Comparison of ENCODE assay signal across 8 mouse cellular contexts in the genomic region with DNA sequence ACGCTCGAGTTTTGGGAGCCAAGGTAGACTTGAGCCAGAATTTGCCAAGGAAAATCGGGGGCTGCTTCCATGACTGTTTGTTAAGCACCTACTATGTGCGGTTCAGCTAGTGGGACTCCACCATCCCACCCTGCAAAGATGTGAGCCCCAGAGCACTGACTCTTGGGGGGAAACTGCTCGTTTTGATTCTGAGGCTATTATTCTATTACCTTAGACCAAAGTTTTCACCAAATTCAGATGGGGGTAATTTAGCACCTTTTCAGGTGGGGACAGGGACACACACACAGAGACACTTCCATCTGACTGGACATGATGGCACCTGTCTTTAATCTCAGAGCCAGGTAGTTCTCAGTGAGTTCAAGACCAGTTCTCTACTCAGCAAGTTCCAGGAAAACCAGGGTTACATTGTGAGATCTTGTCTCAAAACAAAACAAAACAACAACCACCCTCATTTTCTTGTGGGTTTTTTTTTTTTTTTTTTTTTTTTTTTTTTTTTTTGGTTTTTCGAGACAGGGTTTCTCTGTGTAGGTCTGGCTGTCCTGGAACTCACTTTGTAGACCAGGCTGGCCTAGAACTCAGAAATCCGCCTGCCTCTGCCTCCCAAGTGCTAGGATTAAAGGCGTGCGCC. TPM values are rescaled to one million over a fixed set of nuclear protein-coding genes. Genes with fewer than 3 reads are reported as not detected.
DNase-seq lines count a peak whose midpoint lies in the region; ATAC-seq and TF ChIP-seq lines count a peak whose summit lies in the region.

No protein-coding gene starts in this region.

- H3K27me3 ChIP-seq in embryonic facial prominence, embryonic 11.5 days (ENCODE audit: control insufficient read depth, insufficient read depth, low read length): peaks cover 24% of the 10 kb centered on the region
- H3K27me3 ChIP-seq in midbrain, postnatal 0 days (ENCODE audit: insufficient read depth, low read length): peaks cover 4% of the 10 kb centered on the region; the same call in 1 of the 2 replicates

- no peak for ATAC-seq in embryonic facial prominence, embryonic 11.5 days (replicated peaks; ENCODE audit: insufficient number of reproducible peaks, low FRiP score, low TSS enrichment, low read depth)
- ATAC-seq in midbrain, postnatal 0 days (ENCODE audit: low FRiP score): no peak

- H3K27ac ChIP-seq in layer of hippocampus, adult 2 months: peak overlapping the region; percentile 95
- no peak overlapping the region for H3K27ac ChIP-seq in embryonic facial prominence, embryonic 11.5 days (replicated peaks; ENCODE audit: low read depth, low read length)
- H3K27ac ChIP-seq in midbrain, postnatal 0 days (ENCODE audit: low read depth, low read length): peak overlapping the region; percentile 84

- H3K4me1 ChIP-seq in embryonic facial prominence, embryonic 11.5 days (ENCODE audit: control insufficient read depth, insufficient read depth, low read length): no peaks in the 10 kb centered on the region
- H3K4me1 ChIP-seq in midbrain, postnatal 0 days (ENCODE audit: insufficient read depth, low read length): no peaks in the 10 kb centered on the region

- DNase-seq in layer of hippocampus, adult 2 months (ENCODE audit: low spot score in 2 of 2): no peak
- DNase-seq in layer of hippocampus, postnatal 25 days (ENCODE audit: extremely low spot score in 1 of 2, low spot score in 1 of 2): no peak
- DNase-seq in embryonic facial prominence, embryonic 11.5 days (ENCODE audit: low spot score): no peak
- DNase-seq in induced T-regulatory cell, adult 2 months (ENCODE audit: low read depth): peak; percentile 54
- DNase-seq in midbrain, postnatal 0 days (ENCODE audit: low spot score): no peak
- DNase-seq in natural killer cell, adult 2 months (ENCODE audit: low spot score in 2 of 2): no peak
- no peak for DNase-seq in yolk sac, embryonic 10.5 days (ENCODE audit: low spot score)
- DNase-seq in frontal cortex, postnatal 10 days (ENCODE audit: low spot score in 2 of 2): no peak

- peak overlapping the region; percentile 65 for H3K4me3 ChIP-seq in layer of hippocampus, adult 2 months
- H3K4me3 ChIP-seq in embryonic facial prominence, embryonic 11.5 days (ENCODE audit: low read depth, low read length): peak overlapping the region; percentile 60
- peak overlapping the region; percentile 77 for H3K4me3 ChIP-seq in midbrain, postnatal 0 days (ENCODE audit: low read depth, low read length)

- H3K9me3 ChIP-seq in embryonic facial prominence, embryonic 11.5 days (replicated peaks; ENCODE audit: control insufficient read depth, low read length): no peaks in the 10 kb centered on the region
- no peaks in the 10 kb centered on the region for H3K9me3 ChIP-seq in midbrain, postnatal 0 days (ENCODE audit: low read length)

- TF ChIP-seq CTCF in layer of hippocampus, adult 2 months (conservative IDR thresholded peaks at IDR 0.05): 0 out of 2 replicates have a peak, but pooled peaks have one; percentile 8
- no peak for TF ChIP-seq CTCF in midbrain, postnatal 0 days (IDR thresholded peaks at IDR 0.05)

- WGBS in embryonic facial prominence, embryonic 11.5 days: 47% methylated on average over 8 of the region's 9 CpGs
- WGBS in midbrain, postnatal 0 days: 52% methylated on average over 8 of the region's 9 CpGs

- no peak overlapping the region; the same call in 1 of the 2 replicates for H3K9ac ChIP-seq in embryonic facial prominence, embryonic 11.5 days (replicated peaks; ENCODE audit: low read length)
- H3K9ac ChIP-seq in midbrain, postnatal 0 days (replicated peaks; ENCODE audit: low read length, poor library complexity, severe bottlenecking): peak overlapping the region; percentile 93

- peak overlapping the region; percentile 98 for H3K4me2 ChIP-seq in embryonic facial prominence, embryonic 11.5 days (ENCODE audit: low read depth, low read length)
- peak overlapping the region; percentile 72 for H3K4me2 ChIP-seq in midbrain, postnatal 0 days (ENCODE audit: low read depth, low read length, poor library complexity, severe bottlenecking)

- no peaks in the 10 kb centered on the region for H3K36me3 ChIP-seq in embryonic facial prominence, embryonic 11.5 days (replicated peaks; ENCODE audit: control insufficient read depth, insufficient read depth, low read depth, low read length)
- H3K36me3 ChIP-seq in midbrain, postnatal 0 days (ENCODE audit: insufficient read depth, low read length): no peaks in the 10 kb centered on the region

RNA-seq across cellular contexts. Expression of a gene that starts 0.4 kb away (rescaled TPM):
- total RNA-seq in layer of hippocampus, adult 2 months (2021): 10 to 100 TPM; 21.6 to 23.2 TPM
- 10 to 100 TPM; 21.5 to 23.0 TPM for total RNA-seq in layer of hippocampus, postnatal 25 days (2021)
- polyA plus RNA-seq in embryonic facial prominence, embryonic 11.5 days (2014; fragmentation: Nextera tagmentation; extraction: Ambion mirVana): 0.52 and 0.81 TPM in 2 replicates
- total RNA-seq in midbrain, postnatal 0 days (2014; rRNA removed): 42.0 TPM in 2 replicates
- 10.0 and 11.9 TPM in 2 replicates for polyA plus RNA-seq in midbrain, postnatal 0 days (2015; fragmentation: Nextera tagmentation; extraction: Ambion mirVana)

RNA-seq across cellular contexts. Expression of a gene that starts 21.9 kb away (rescaled TPM):
- 1 to 10 TPM; 3.1 to 3.9 TPM for total RNA-seq in layer of hippocampus, adult 2 months (2021)
- total RNA-seq in layer of hippocampus, postnatal 25 days (2021): 1 to 10 TPM; 2.3 to 3.5 TPM
- 0.89 and 1.00 TPM in 2 replicates for polyA plus RNA-seq in embryonic facial prominence, embryonic 11.5 days (2014; fragmentation: Nextera tagmentation; extraction: Ambion mirVana)
- total RNA-seq in midbrain, postnatal 0 days (2014; rRNA removed): 2.4 and 3.4 TPM in 2 replicates
- 0.49 and 0.59 TPM in 2 replicates for polyA plus RNA-seq in midbrain, postnatal 0 days (2015; fragmentation: Nextera tagmentation; extraction: Ambion mirVana)
